Mouse (Mus musculus) lung, postnatal 10 days (tissue): Measurements from ENCODE around the gene Cox17.

Source experiments
- DNase-seq: peaks from one replicate; pipeline ENCODE4 v3.0.0; 2021

The Cox17 gene

GRCm38 (mm10) chr16:38350361-38350855 lies 3.6 kb downstream of the Cox17 start:
- DNase-seq = peak; percentile 56

GRCm38 (mm10) chr16:38350939-38351338 lies 4.1 kb downstream of the Cox17 start:
- no peak for DNase-seq

- DNase-seq = no peak
These were observed 5.2 kb downstream of the Cox17 start for GRCm38 (mm10) chr16:38352031-38352430.

GRCm38 (mm10) chr16:38352851-38353250 lies 6.1 kb downstream of the Cox17 start:
- no peak for DNase-seq

- DNase-seq = no peak
These were observed 6.9 kb downstream of the Cox17 start for GRCm38 (mm10) chr16:38353642-38354041.

- DNase-seq = no peak
These were observed 7.6 kb downstream of the Cox17 start for GRCm38 (mm10) chr16:38354185-38354913.

- DNase-seq = no peak
These were observed 11.5 kb downstream of the Cox17 start for GRCm38 (mm10) chr16:38358256-38358812.

GRCm38 (mm10) chr16:38359241-38359640 lies 12.4 kb downstream of the Cox17 start:
- DNase-seq = no peak

- no peak for DNase-seq
These were observed 13.1 kb downstream of the Cox17 start for GRCm38 (mm10) chr16:38359857-38360256.

GRCm38 (mm10) chr16:38360317-38360716 lies 13.5 kb downstream of the Cox17 start:
- DNase-seq = no peak

GRCm38 (mm10) chr16:38361933-38362332 lies 15.1 kb downstream of the Cox17 start, which contains the start of gene Popdc2:
Gene Popdc2, plus strand, starts transcription at chr16:38362209.
- DNase-seq = peak; percentile 48

GRCm38 (mm10) chr16:38362493-38363255 lies 15.9 kb downstream of the Cox17 start:
- DNase-seq = no peak

GRCm38 (mm10) chr16:38363256-38363595 lies 16.4 kb downstream of the Cox17 start:
- no peak for DNase-seq

- DNase-seq = no peak
These were observed 16.9 kb downstream of the Cox17 start for GRCm38 (mm10) chr16:38363657-38364056.

GRCm38 (mm10) chr16:38365390-38365789 lies 18.6 kb downstream of the Cox17 start:
- no peak for DNase-seq

- DNase-seq = no peak
These were observed 19.4 kb downstream of the Cox17 start for GRCm38 (mm10) chr16:38366231-38366630.

GRCm38 (mm10) chr16:38368336-38368735 lies 21.5 kb downstream of the Cox17 start:
- DNase-seq = no peak

- no peak for DNase-seq
These were observed 22.2 kb downstream of the Cox17 start for GRCm38 (mm10) chr16:38369000-38369399.

GRCm38 (mm10) chr16:38369431-38369830 lies 22.6 kb downstream of the Cox17 start:
- no peak for DNase-seq

GRCm38 (mm10) chr16:38369992-38370484 lies 23.2 kb downstream of the Cox17 start:
- DNase-seq = no peak

- no peak for DNase-seq
These were observed 24.0 kb downstream of the Cox17 start for GRCm38 (mm10) chr16:38370633-38371374.

- no peak for DNase-seq
These were observed 25.0 kb downstream of the Cox17 start for GRCm38 (mm10) chr16:38371705-38372296.
